Mouse (Mus musculus) retina, postnatal 1 day (tissue): ENCODE measurements around the gene Fbxw2.
"Not testable (repeated sequence)": the region's sequence is repeated elsewhere in the genome, so short reads cannot be mapped to it uniquely, and the experiment has no call there.

Experiments
- DNase-seq: peaks from one replicate; pipeline ENCODE4 v3.0.0-alpha.2; 2012

The Fbxw2 gene

DNA sequence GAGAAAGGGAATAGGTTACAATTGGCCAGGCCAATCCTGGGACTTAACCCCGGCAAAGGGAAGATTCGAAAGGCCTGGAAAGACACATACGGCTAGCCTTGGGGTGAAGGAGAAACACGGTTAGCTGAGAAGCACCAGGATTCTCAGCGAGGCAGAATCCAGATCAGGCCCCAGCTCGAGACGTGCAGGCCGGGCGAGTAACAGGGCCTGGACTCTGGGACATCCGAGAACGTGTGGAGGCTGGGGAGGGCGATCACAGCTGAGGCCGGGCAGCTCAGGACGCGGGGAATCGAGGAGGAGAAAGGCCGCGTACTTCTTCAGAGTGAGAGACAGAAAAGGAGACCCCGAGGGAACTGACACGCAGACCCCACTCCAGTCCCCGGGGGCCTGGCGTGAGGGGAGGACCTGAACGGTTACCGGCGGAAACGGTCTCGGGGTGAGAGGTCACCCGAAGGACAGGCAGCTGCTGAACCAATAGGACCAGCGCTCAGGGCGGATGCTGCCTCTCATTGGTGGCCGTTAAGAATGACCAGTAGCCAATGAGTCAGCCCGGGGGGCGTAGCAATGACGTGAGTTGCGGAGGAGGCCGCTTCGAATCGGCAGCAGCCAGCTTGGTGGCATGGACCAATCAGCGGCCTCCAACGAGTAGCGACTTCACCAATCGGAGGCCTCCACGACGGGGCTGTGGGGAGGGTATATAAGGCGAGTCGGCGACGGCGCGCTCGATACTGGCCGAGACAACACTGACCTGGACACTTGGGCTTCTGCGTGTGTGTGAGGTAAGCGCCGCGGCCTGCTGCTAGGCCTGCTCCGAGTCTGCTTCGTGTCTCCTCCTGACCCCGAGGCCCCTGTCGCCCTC, 54.5 kb downstream of the Fbxw2 start, which contains the start of gene Hspa5:
TSS of gene Hspa5 (plus strand) at position 603 of the 859 bp plus-strand sequence.
- peak; percentile 100 for DNase-seq

DNA sequence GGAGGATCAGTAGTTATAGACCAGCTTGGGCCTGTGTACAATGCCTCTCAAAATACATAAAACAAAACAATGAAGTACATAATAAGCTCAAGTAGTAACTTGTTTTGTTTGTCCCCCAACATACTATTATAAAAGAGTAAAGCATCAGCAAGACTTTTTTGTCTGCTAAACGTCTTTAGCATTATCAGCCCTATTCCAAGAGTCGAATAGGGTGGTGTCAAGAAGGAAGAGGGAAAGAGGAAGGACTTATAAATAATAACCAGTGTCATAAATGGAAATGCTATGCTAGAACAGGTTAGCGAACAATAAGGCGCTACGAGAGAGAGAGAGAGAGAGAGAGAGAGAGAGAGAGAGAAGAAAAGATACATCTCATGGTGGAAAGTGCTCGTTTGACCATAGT, 55.2 kb downstream of the Fbxw2 start:
- no peak for DNase-seq

DNA sequence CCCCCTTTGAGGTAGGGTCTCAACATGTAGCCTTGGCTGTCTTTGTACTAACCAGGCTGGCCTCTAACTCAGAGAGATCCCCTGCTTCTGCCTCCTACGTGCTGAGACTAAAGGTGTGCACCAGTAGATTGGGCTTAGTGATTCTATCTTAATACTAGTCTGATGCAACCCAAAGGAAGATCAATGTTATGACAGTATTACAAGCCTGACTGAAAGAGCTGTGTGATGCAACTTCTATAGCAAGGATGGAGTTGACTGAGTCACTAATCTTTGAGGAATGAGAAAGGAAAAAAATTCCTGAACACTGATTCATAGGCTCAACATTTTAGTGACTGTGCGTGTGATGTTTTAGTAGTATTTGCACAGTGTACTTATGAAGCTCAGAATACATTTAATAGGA, 56.1 kb downstream of the Fbxw2 start:
- DNase-seq = no peak

DNA sequence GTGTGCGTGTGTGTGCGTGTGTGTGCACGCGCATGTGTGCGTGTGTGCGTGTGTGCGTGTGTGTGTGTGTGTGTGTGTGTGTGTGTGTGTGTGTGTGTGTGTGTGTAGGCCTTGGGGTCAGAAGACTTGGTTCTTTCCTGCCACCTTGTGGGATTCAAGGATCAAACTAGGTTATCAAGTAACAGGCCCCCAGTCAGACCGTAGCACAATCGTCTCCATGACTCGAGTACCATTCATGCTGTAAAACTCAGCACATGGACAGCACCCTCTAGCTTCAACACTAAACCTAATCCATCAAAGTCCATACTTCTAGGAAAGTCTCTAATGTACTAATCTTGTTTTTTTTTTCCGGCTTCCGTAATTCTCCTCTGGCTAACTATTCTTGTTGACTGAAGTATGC, 61.3 kb downstream of the Fbxw2 start:
- DNase-seq = no peak

DNA sequence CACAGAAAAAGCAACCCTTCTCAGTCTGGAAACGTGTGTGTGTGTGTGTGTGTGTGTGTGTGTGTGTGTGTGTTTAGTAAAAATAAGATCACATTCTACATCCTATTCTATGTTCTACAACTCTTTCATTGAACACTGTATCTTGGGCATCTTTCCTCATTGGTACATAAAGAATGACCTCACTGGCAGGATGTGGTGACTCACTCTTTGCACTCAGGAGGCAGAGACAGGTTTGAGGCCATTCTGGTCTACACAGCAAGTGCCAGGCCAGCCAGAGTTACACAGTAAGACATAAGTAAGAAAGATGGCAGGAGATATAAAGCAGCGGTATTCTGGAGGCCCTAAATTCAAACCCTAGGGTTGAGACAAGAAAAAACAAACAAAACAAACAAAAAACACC, 63.2 kb downstream of the Fbxw2 start:
- no peak for DNase-seq

DNA sequence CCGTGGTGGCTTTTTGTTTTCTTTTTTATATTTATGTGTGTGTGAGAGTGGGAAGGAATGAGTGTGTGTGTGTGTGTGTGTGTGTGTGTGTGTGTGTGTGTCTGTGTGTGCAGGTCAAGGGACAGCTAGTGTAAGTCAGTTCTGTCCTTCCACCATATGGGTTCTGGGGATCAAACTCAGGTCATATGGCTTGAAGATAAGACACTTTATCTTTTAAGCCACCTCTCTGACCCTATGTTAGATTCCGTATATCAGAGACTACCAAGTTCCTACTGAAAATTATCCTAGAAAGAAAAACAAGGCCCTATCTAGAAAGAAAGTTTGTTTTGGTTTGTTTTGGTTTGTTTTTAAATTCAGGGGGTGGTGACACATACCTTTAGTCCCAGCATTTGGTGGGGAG, 63.9 kb downstream of the Fbxw2 start:
- no peak for DNase-seq

DNA sequence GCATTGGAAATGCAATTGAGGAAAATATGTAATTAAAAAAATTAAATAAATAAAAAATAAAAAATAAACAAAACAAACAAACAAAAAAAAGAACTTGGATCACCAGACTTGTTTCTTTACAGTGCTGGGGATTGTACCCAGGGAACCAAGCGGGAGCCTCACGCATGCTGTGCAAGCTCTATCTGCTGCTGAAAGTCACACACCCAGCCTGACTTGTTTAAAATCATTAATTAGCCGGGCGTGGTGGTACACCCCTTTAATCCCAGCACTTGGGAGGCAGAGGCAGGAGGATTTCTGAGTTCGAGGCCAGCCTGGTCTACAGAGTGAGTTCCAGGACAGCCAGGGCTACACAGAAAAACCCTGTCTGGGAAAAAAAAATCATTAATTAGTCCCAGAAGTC, 64.8 kb downstream of the Fbxw2 start:
- DNase-seq = not testable (repeated sequence)

DNA sequence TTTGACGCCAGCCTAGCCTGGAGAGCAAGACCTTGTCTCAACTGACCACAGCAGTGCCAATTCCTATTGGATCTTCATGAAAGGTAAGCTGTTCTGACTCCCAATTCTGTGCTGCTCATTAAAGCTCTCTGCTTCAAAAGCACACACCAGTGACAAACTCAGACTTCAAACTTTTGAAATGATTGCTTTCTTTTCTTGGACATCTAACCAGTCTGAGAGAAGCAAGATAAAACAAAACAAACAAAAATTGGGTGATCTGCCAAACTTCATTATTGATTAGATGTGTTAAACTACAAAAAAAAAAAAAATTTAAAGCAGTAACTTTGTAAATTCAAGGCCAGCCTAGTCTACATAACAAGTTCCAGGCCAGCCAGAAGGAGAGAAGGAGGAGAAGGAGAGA, 68.8 kb downstream of the Fbxw2 start:
- no peak for DNase-seq

DNA sequence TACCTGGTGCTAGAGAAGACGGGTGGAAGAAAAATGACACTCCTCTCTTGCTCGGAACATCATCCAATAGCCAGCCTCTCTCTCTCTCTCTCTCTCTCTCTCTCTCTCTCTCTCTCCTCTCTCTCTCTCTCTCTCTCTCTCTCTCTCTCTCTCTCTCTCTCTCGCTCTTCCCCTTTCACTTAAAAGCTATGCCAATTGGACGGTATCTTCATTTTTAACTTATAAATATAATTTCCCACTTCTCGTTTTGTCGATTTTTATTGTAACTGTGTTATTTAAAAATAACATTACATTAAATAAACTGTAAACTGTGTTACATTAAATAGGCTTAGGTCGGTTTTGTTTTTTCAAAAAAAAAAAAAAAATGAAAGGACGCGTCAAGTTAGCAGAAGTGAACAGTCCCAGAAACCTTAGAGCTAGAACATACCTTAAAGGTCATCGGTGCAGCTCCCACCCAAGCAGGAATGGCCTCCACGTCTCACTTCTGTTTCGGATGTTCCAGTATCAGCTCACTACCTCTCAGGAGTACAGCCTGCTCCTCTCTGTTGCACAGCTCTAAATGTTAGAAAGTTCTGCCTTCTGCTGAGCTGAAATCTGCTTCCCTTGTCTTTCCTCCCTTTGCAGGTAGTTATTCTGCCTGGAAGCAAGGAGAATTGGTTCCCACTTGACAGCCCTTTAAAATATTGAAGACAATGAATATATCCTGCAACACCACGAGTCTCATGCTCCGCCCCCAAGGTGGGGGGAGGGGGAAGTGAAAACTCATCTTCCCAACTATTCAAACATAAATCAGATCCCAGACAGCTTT, 71.4 kb downstream of the Fbxw2 start, which contains the start of gene Gapvd1:
TSS of gene Gapvd1 (minus strand) at position 682 of the 808 bp plus-strand sequence.
- peak; percentile 41 for DNase-seq
